Mouse (Mus musculus) retina, postnatal 7 days (tissue): ENCODE data around the gene Vps52.

ENCODE experiments used
- DNase-seq: peaks from one replicate; pipeline ENCODE4 v3.0.0-alpha.2; 2012; ENCODE audit warnings: low read depth, low spot score

Gene Vps52

DNA sequence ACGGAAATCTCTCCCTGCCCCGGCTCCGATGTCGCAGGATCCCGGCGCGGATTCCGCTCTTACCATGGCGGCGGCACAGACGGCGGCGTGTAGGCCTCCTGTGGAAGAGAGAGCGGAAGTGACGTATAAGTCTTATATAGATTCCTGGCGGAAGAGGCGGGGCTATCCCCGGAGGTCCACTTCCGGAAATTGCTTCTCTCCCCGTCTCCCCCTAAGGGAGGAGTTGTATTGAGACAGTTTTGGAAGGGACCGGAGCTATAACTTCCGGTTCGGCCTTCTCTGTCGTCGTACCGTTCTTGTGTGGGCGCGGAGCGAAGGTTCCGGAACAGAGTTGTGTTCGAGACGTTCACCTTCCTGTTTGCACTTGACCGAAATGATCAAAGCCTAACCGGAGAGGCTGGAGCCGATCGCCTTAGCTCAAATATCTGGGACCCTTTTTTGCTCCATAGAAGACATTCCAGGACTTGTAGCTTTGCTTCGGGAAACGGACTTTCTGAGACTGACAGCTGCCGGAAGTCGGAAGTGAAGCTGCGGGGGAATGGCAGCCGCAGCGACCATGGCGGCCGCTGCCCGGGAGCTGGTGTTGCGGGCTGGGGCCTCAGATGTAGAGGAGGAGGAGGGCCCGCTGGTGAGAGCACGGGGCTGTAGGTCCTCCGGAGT is at the start of gene Vps52, which contains the start of gene Rps18:
Vps52 (plus strand) TSS at position 258 of the 660 bp plus-strand sequence.
Rps18 (minus strand) TSS at position 447 of the 660 bp plus-strand sequence.
- DNase-seq, result peak; percentile 98

DNA sequence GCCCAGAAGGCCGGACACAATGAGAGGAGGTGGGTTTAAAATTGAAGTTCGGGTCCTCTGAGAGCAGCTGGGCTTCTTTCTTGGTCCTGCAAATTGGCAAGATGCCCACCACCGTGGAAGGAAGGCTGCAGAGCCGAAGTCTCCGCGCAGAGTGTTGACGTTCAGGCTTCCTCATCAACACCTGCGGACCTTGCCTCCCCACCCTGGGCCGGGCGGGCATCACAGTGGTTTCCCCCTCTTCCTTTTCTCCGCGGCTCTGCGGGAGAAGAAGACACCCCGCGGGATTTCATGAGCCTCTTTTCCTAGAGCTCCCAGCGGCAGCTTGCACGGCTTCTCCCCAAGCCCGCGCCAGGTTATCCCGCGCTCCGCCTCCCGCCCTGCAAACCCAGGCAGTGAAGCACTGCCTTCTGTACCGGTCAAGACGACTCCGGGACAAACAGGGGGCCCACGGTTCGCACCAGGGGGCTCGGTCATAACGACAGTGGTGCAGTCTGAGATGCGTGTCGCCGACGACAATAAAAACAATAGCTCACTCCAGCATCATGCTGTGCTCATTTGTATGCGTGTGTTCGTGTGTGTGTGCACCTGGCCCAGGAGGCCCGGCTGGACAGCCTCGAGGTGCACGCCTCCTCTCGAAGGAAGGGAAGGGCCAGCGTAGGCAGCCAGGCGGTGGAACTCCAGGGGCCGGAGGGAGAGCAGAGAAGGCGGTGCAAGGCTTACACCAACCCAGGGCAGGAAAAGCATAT is 47.1 kb upstream of the Vps52 start:
- no peak for DNase-seq

DNA sequence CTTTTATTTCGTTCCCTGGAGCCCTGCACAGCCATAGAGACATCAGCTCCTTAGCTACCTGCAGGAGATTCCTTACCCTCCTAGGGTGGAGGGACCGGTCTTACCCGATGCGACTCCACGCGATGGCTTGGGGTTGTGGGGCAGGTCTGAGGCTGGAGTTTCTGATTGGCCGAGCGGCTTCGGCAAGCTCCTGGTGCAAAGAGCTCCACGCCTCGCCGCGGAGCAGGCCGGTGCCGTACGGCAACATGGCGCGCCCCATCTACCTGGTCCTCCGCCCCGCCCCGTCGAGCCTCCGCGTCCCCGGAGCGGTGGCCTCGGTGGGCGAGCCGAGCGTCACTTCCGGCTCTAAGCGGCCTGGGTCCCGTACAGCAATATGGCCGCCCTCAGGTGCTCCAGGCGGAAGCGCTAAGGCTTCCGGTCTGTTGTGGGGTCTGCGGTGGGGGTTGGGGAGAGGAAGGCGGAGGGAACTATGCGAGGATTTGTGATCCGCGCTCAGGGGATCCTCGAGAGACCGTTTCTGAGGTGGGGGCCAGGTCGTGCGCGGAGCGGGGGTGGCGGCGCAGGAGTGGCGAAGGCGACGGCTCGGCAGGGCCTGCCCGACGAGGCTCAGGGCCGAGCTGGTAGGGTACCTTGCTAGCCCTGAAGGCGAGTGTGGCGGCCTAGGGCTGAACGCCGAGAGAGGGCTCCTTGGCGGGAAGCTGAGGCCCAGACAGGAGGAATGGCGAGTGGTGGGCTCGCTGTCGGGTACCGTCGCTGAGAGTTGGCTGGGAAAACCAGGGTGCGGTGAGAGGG is 46.3 kb upstream of the Vps52 start, which contains the start of gene Daxx:
Daxx (plus strand) TSS at position 338 of the 792 bp plus-strand sequence.
- DNase-seq, result peak; percentile 96

DNA sequence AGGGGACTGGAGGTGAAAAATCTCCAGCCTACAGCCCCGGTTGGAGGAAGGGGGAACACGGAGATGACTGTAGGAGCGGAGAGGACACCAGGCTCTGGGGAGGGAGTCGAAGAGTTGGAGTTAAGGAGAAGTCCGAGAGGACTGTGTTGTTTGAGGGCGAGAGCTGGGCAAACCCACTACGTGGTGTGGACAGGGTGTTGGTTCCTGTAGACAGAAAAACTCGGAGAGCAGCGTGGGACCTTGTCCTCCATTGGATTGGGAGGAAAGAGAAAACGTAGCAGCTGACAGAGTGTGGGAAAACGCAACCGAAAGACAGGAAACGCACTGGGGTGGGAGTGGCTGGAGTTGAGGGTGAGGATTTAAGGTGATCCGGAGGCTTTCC is 45.8 kb upstream of the Vps52 start:
- DNase-seq, result no peak

DNA sequence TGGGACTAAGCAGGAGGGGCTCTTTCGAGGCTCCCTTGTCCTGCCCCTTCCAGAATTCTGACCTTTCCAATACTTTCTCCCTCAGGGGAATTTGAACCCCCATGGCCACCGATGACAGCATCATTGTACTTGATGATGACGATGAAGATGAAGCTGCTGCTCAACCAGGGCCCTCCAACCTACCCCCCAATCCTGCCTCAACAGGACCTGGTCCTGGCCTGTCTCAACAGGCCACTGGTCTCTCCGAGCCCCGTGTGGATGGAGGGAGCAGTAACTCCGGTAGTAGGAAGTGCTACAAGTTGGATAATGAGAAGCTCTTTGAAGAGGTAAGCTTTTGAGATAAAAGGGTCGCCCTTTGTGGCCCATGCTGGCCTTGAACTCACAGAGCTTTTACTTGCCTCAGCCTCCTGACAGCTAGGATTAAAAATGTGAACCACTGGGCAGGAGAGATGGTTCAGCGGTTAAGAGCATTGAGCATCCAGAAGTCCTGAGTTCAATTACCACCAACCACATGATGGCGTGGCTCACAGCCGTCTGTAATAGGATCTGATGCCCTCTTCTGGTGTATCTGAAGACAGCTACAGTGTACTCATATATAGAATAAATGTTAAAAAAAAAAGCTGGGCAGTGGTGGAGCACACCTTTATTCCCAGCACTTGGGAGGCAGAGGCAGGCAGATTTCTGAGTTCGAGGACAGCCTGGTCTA is 45.1 kb upstream of the Vps52 start:
- DNase-seq, result no peak

DNA sequence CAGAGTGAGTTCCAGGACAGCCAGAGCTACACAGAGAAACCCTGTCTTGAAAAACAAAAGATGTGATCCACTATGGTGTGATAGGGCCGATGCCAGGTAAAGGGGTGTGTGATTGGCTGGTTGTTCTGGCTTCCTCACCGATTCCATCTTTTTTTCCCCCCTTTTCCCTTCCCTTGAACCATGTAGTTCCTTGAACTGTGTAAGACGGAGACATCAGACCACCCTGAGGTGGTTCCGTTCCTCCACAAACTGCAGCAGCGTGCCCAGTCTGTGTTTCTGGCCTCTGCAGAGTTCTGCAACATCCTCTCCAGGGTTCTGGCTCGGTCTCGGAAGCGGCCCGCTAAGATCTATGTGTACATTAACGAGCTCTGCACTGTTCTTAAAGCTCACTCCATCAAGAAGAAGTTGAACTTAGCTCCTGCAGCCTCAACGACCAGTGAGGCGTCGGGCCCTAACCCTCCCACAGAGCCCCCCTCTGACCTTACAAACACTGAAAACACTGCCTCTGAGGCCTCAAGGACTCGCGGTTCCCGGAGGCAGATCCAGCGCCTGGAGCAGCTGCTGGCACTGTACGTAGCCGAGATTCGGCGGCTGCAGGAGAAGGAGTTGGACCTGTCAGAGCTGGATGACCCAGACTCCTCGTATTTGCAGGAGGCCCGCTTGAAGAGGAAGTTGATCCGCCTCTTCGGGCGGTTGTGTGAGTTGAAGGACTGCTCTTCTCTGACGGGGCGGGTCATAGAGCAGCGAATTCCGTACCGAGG is 44.4 kb upstream of the Vps52 start:
- DNase-seq, result no peak

DNA sequence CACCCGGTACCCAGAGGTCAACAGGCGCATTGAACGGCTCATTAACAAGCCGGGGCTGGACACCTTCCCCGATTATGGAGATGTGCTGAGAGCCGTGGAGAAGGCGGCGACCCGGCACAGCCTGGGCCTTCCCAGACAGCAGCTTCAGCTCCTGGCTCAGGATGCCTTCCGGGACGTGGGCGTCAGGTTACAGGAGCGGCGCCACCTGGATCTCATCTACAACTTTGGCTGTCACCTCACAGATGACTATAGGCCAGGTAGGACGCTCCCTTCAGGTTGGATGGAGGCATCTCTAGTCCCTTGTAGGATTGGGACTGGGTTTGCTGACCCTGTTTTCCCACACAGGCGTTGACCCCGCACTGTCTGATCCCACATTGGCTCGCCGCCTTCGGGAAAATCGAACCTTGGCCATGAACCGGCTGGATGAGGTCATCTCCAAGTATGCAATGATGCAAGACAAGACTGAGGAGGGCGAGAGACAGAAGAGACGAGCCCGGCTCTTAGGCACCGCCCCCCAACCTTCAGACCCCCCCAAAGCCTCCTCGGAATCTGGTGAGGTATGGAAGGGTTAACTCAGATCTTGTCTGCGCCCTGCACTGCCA is 43.7 kb upstream of the Vps52 start:
- no peak for DNase-seq

DNA sequence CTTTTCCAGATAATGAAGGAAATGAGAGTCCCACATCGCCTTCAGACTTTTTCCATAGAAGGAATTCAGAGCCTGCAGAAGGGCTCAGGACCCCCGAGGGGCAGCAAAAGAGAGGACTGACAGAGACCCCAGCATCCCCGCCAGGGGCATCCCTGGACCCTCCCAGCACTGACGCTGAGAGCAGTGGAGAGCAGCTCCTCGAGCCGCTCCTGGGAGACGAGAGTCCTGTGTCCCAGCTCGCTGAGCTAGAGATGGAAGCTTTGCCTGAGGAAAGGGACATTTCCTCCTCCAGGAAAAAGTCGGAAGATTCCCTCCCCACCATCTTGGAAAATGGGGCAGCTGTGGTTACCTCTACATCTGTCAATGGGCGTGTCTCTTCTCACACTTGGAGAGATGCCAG is 42.3 kb upstream of the Vps52 start:
- no peak for DNase-seq

DNA sequence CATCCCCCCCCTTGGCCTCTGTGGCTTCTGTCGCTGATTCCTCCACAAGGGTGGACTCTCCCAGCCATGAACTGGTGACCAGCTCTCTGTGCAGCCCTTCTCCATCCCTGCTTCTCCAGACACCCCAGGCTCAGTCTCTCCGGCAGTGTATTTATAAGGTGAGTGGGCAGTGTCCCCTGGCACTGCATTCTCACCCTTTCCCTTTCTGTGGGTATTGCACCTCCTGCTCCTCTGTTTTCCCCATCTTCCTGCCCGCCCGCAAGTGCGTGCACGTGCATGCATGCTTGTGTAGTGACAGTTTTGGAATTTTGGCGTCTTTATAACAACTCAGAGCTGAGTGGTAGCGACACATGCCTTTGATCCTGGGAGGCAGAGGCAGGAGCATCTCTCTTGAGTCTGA is 41.7 kb upstream of the Vps52 start:
- DNase-seq, result no peak

DNA sequence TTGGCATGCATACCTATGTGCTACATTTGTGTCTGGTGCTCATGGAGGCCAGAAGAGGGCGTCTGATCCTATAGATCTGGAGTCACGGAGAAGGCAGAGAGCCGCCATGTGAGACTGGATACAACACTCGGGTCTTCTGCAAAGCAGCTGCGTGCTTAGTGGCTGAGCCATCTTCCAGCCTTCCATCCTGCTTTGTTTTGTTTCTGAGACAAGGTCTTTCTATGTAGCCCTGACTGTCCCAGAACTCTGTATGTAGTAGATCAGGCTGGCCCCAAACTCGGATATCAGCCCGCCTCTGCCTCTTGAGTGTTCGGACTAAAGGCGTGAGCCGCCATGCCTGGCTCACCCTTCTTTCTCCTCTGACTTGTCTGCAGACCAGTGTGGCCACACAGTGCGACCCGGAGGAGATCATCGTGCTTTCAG is 40.6 kb upstream of the Vps52 start:
- no peak for DNase-seq

DNA sequence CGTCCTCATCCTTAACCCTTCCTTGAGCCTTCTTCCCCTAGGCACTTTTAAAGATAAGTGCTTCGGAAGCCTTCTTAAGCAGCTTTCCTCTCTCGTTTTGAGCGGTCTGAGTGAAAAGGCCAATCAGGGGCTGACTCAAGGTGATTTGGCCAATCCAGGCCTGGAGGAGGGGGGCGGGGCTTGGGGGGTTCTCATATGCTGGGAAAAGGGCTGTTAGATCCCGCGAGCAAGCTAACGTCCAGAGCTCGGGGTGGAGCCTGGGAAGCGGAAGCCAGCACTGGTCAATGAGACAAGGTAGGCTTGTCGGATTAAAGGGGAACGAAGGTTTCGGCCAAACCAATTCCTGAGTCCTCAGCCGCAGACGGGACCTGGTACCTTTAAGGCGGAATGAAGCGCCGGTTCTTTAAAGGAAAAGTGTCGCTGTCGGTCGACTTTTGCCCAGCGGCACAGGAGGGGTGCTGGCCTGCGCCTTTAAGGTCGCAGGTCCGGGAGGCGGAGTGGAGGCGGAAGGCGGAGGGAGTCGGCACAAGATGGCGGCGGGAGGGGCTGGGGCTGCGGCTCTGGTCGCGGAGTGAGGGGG is 39.9 kb upstream of the Vps52 start, which contains the start of the genes Tapbp and Zbtb22:
Tapbp (plus strand) TSS at position 229 of the 580 bp plus-strand sequence.
Zbtb22 (plus strand) TSS at position 234 of the 580 bp plus-strand sequence.
- peak; percentile 98 for DNase-seq

DNA sequence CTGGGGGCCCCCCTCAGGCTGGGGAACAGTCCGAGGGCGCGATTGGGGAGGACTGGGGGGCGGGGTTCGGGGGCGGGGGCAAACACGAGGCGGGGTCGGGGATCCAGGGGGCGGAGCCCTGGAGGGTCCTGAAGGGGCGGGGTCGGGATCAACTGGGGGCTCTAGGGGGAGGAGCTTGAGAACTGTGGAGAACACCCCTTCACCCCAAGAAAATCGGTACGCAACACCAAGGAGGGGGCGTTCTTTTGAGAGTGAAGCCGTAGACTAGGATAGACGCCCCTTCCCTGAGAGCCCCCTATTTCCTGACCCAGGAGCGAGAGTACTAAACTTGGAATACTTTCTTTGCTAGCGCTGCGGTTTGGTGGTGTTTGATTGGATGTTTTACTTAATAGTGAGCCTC is 39.3 kb upstream of the Vps52 start:
- no peak for DNase-seq

DNA sequence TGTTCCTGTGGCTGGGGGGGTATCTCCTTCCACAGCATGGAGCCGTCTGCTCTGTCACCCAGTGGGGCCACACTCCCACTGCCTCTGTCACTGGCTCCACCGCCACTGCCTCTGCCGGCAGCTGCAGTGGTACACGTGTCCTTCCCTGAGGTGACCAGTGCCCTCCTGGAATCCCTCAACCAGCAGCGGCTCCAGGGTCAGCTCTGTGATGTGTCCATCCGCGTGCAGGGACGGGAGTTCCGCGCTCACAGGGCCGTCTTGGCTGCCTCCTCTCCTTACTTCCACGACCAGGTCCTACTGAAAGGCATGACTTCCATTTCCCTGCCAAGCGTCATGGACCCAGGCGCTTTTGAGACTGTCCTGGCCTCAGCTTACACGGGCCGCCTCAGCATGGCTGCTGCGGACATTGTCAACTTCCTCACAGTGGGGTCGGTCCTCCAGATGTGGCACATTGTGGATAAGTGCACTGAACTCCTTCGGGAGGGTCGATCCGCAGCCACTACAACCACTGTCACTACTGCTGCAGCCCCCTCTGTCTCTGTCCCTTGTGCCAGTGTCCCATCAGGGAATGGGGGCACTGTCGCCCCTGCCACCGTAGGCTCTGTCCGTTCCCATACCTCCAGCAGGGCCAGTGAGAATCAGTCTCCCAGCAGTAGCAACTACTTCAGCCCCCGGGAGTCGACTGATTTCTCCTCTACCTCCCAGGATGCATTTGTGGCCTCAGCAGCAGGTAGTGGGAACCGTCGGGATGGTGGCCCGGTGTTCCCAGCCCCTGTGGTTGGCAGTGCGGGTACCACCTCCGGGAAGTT is 38.6 kb upstream of the Vps52 start:
- DNase-seq, result no peak

DNA sequence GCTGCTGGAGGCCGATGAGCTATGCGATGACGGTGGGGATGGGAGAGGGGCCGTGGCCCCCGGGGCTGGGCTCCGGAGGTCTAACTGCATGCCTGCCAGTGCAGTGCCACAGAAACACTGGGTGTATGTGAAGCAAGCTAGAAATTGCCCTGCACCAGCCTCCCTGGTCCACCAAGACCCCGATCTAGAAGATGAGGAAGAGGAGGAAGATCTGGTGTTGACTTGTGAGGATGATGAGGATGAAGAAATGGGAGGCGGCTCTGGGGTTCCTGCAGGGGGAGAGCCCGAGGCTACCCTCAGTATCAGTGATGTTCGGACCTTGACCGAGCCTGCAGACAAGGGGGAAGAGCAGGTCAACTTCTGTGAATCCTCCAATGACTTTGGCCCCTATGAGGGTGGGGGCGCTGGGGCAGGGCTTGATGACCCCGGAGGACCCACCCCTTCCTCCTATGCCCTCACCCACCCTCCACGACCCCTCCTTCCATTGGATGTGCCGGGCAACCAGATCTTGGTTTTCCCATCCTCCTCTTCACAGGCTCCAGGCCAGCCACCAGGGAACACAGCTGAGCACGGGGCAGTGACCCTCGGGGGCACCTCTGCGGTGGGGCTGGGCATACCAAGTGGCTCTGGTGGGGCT is 37.8 kb upstream of the Vps52 start:
- DNase-seq, result no peak

DNA sequence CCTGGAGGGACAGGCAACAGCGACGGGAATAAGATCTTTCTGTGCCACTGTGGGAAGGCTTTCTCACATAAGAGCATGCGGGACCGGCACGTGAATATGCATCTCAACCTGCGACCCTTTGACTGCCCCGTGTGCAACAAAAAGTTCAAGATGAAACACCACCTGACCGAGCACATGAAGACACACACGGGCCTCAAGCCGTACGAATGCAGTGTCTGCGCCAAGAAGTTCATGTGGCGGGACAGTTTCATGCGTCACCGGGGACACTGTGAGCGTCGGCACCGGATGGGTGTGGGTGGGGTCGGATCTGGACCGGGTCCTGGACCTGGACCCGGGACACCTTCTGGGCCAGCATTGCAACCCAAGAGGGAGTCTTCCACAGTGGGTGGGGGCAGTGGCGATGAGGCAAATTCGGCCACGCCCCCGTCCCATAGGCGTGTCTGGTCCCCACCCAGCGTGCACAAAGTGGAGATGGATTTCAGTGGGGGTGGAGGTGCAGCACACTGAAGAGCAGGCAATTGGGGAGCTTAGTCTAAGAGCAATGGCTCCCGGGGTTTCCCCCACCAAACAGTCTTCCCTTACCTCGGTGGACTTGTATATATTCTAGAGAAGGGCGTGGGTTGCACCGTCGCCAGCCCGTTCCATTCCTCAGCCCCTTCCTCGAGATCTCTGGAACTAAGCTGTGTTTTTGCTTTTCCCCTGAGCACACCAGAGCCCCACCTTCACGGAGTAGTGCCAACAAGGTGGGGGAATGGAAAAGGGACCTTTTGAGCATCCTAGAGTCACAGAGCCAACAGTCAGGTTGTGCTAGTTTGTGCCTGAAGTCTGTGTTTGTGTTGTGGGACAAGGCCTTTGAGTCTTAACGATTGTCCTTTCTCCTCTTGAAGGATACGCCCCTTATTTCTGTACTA is 37.1 kb upstream of the Vps52 start:
- DNase-seq, result no peak

DNA sequence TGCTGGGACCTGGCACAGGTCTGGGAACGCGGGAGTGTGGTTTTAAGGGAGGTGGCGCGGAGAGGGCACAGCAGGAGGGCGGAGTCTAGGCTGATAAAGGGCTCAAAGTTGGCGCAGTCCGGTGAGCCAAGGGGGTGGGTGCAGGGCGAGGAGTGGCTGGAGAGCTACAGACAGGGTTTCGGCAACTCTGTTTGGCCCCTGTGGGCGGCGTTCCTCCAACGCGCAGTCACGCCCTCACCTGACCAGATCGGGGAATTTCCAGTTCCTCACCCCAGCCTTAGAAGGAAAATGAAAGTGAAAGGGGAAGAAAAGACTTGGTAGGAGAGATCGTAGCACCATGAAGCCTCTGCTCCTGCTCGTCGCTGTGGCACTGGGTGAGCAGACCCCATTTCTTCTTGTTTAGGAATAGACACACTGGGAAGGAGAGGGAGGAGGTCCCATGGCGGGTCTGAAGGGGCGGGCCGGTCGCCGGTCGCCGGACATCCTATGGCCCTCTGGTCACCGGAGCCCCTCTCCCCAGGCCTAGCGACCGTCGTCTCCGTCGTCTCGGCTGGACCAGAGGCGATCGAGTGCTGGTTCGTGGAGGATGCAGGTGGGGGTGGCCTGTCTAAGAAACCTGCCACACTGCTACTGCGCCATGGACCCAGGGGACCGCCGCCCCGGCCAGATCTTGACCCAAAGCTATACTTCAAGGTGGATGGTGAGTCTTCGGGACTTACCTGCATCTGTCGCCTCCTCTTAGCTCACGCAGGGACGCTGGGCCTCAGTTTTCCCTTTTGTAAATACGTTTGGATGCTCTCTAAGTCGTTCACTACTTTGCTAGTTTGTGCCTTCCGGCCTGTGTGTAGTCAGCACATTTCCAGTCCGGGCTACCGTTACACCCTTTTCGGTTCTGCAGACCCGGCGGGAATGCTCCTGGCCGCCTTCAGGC is 36.0 kb upstream of the Vps52 start:
- no peak for DNase-seq
